Mouse (Mus musculus): Measurements from ENCODE around the gene Prr22. TPM values are rescaled to one million over a fixed set of nuclear protein-coding genes. Genes with fewer than 3 reads are reported as not detected.

Prr22 gene
- 1.9 and 2.3 TPM in 2 replicates for polyA plus RNA-seq (2012; rRNA removed)

DNA sequence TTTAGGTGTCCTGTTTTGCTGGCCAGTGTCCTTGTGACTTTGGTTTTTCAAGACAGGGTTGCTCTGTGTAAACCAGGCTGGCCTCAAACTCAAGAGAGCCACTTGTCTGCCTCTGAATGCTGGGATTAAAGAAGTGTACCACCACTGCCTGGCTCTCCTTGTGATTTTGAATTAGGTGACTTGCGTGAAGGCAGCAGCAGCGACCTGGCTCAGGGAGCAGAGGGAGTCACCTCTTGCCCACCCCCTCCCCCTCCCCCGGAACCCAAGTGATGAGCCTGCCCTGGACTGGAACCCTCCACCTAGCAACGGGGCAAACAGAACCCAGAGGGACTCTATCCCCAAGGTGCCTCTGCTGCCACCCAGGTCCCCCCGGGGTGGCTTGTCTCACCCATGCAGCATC, at the start of gene Prr22:
Prr22 (plus strand) TSS at position 301 of the 400 bp plus-strand sequence.
- TF ChIP-seq POLR2A (IDR thresholded peaks at IDR 0.05; ENCODE audit: low read depth, low read length) (no peak), CTCF (conservative IDR thresholded peaks at IDR 0.05; ENCODE audit: insufficient read depth, insufficient read length, low read depth, low read length) (no peak)
- H3K4me1 ChIP-seq (ENCODE audit: control insufficient read depth, insufficient read depth, low read length), result no peaks in the 10 kb centered on the region; the same call in 1 of the 2 replicates
- H3K27me3 ChIP-seq (replicated peaks; ENCODE audit: control insufficient read depth, insufficient read depth, low read length), result no peaks in the 10 kb centered on the region
- WGBS, result 82% methylated on average over 5 of the region's 5 CpGs
- no peaks in the 10 kb centered on the region for H3K36me3 ChIP-seq (ENCODE audit: control insufficient read depth, insufficient read depth, low read length)
- no peak for DNase-seq
- H3K27ac ChIP-seq (ENCODE audit: insufficient read depth, low read depth, low read length), result no peak within 1 kb of the TSS
- no peak within 1 kb of the TSS for H3K4me3 ChIP-seq (ENCODE audit: insufficient read depth, low read depth, low read length)

DNA sequence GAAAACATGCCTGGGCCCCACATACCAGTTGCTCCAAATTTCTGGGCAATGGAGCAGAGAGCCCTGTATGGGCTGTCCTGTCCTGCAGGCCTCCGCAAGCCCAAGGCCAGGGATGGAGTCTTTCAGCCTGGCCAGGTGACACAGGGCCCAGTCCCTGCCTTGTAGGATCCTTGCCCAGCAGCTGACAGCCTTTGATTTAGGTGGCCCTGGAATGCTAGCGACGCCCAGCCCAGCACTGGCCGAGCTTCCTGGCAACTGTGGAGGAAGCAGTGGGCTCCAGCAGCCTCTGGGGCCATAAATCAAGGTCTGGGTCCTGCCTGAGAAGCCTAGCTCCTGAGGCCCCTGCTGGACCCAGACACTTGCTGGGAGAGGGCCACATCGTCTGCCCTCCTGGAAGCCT, 47.6 kb upstream of the Prr22 start:
- H3K36me3 ChIP-seq (ENCODE audit: control insufficient read depth, insufficient read depth, low read length), result no peaks in the 10 kb centered on the region
- 0 out of 2 replicates have a peak overlapping the region, but pooled peaks have one; percentile 25 for H3K27ac ChIP-seq (ENCODE audit: insufficient read depth, low read depth, low read length)
- DNase-seq, result peak; percentile 78
- H3K4me1 ChIP-seq (ENCODE audit: control insufficient read depth, insufficient read depth, low read length), result no peaks in the 10 kb centered on the region
- H3K4me3 ChIP-seq (ENCODE audit: insufficient read depth, low read depth, low read length), result no peak overlapping the region
- TF ChIP-seq CTCF (conservative IDR thresholded peaks at IDR 0.05; ENCODE audit: insufficient read depth, insufficient read length, low read depth, low read length), result no peak
- TF ChIP-seq POLR2A (IDR thresholded peaks at IDR 0.05; ENCODE audit: low read depth, low read length), result no peak
- no peaks in the 10 kb centered on the region for H3K27me3 ChIP-seq (replicated peaks; ENCODE audit: control insufficient read depth, insufficient read depth, low read length)
- WGBS, result 35% methylated on average over 5 of the region's 5 CpGs

DNA sequence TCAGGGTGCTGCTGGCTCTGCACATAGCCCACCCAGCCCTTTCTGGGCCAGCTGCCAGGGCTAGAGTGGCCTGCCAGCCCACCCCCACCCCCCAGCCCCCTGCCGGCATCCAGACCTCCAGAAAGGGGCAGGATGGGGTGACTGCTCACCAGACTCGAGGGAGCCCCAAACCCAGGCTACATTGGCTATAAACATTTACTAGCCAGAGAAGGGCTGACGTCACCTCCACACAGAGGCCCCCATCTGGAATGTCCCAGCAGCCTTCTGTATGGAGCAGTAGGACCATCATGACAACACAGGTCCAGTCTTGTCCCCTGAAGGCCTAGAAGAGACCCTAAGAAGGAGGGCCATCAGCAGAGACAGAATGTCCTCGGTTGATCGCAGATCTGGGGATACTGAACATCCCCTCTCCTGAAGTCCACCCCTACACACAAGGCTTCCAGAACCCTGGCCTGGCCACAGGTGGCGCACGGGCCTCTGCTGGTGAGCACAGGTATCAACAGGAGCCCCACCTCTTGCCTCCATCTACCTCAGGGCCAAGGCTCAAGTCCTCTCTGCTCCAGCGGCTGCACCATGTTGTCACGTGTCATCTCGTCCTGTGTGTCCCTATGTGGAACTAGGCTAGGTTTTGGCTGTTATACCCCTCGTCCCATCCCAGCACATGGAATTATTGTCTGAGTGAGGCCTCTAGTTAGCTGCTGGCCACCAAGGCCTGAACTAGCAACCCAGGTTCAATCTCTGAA, 46.5 kb upstream of the Prr22 start:
- TF ChIP-seq CTCF (conservative IDR thresholded peaks at IDR 0.05; ENCODE audit: insufficient read depth, insufficient read length, low read depth, low read length) (peak; percentile 27; the same call in 1 of the 2 replicates), POLR2A (IDR thresholded peaks at IDR 0.05; ENCODE audit: low read depth, low read length) (no peak)
- no peaks in the 10 kb centered on the region for H3K4me1 ChIP-seq (ENCODE audit: control insufficient read depth, insufficient read depth, low read length)
- H3K36me3 ChIP-seq (ENCODE audit: control insufficient read depth, insufficient read depth, low read length), result no peaks in the 10 kb centered on the region
- 74% methylated on average over 11 of the region's 11 CpGs for WGBS
- H3K4me3 ChIP-seq (ENCODE audit: insufficient read depth, low read depth, low read length), result no peak overlapping the region
- DNase-seq, result peak; percentile 12
- no peak overlapping the region for H3K27ac ChIP-seq (ENCODE audit: insufficient read depth, low read depth, low read length)
- no peaks in the 10 kb centered on the region for H3K27me3 ChIP-seq (replicated peaks; ENCODE audit: control insufficient read depth, insufficient read depth, low read length)

DNA sequence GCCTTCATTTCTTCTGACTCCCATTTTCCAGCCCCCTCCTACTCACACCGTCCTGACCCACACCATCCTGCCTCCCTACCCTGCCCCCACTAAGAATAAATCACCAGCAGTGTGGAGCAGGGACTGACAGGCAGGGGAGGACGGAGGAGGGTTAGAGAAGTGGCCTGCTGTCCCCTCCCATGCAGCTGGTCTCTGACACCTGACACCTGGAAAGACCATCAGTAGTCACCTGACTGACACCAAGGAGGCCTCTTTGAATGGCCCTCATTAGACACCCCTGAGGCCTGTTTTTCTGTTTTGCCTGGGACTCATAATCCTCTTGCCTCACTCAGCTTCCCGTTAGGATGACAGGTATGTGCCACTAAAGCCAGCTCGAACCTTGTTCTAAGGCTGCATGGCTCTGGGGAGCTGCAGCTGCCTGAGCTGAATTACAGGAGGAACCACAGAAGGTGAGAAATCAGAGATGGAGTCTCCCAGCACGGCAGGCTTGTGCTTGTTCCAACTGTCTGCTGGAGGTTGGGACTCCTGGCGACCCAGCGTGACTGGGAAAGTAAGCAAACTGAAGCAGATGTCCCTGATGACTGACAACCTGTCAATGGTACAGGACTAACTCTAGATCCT, 42.9 kb upstream of the Prr22 start:
- TF ChIP-seq CTCF (conservative IDR thresholded peaks at IDR 0.05; ENCODE audit: insufficient read depth, insufficient read length, low read depth, low read length) (no peak), POLR2A (IDR thresholded peaks at IDR 0.05; ENCODE audit: low read depth, low read length) (no peak)
- Histone ChIP-seq H3K27ac (ENCODE audit: insufficient read depth, low read depth, low read length) (no peak overlapping the region), H3K27me3 (replicated peaks; ENCODE audit: control insufficient read depth, insufficient read depth, low read length) (no peaks in the 10 kb centered on the region), H3K4me3 (ENCODE audit: insufficient read depth, low read depth, low read length) (no peak overlapping the region), H3K4me1 (ENCODE audit: control insufficient read depth, insufficient read depth, low read length) (no peaks in the 10 kb centered on the region), H3K36me3 (ENCODE audit: control insufficient read depth, insufficient read depth, low read length) (no peaks in the 10 kb centered on the region)
- WGBS, result 33% methylated on average over 7 of the region's 7 CpGs
- DNase-seq, result no peak

DNA sequence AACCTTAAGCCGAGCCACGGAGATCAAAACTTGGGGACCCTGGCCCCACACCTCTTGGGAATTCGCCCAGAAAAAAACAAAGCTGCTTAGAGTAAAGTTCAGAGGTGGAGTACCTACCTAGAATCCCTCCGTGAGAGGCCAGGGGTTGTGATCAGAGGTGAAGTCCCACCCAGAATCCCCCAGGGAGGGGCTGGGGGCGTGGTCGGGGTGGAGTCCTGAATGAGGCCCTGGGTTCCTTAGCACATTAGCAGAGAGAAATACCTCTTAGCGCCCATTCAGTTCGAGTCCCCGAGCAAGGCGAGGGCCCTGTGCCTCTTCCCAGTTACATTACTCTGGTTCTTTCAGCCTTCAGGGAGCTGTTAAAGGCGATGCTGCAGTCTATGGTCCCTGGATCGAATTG, 42.4 kb upstream of the Prr22 start:
- no peaks in the 10 kb centered on the region for H3K27me3 ChIP-seq (replicated peaks; ENCODE audit: control insufficient read depth, insufficient read depth, low read length)
- TF ChIP-seq CTCF (conservative IDR thresholded peaks at IDR 0.05; ENCODE audit: insufficient read depth, insufficient read length, low read depth, low read length) (no peak), POLR2A (IDR thresholded peaks at IDR 0.05; ENCODE audit: low read depth, low read length) (no peak)
- no peak overlapping the region for H3K4me3 ChIP-seq (ENCODE audit: insufficient read depth, low read depth, low read length)
- no peaks in the 10 kb centered on the region for H3K4me1 ChIP-seq (ENCODE audit: control insufficient read depth, insufficient read depth, low read length)
- WGBS, result 24% methylated on average over 12 of the region's 12 CpGs
- H3K36me3 ChIP-seq (ENCODE audit: control insufficient read depth, insufficient read depth, low read length), result no peaks in the 10 kb centered on the region
- no peak overlapping the region for H3K27ac ChIP-seq (ENCODE audit: insufficient read depth, low read depth, low read length)
- no peak for DNase-seq

DNA sequence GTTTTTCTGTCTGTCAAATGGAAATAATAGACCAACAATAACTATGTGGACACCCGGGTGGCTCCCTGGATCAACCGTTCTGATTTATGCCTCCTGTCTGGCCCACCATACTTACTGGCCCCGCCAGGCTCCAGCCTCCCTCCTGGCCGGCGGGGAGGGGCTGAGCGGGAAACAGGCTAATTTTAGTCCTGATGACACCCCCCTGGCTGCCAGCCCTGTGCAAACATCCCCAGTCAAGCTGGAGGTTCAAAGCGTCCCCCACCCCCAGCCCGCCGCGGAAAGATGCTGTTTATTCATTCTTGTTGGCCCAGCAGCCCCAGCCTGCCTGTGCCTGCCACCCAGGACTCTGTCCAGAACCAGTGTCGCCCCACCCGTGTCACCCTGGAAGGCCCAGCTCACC, 41.9 kb upstream of the Prr22 start:
- Histone ChIP-seq H3K27me3 (replicated peaks; ENCODE audit: control insufficient read depth, insufficient read depth, low read length) (no peaks in the 10 kb centered on the region), H3K4me1 (ENCODE audit: control insufficient read depth, insufficient read depth, low read length) (no peaks in the 10 kb centered on the region), H3K27ac (ENCODE audit: insufficient read depth, low read depth, low read length) (no peak overlapping the region), H3K36me3 (ENCODE audit: control insufficient read depth, insufficient read depth, low read length) (no peaks in the 10 kb centered on the region), H3K4me3 (ENCODE audit: insufficient read depth, low read depth, low read length) (no peak overlapping the region)
- DNase-seq, result peak; percentile 39
- TF ChIP-seq POLR2A (IDR thresholded peaks at IDR 0.05; ENCODE audit: low read depth, low read length), result no peak
- TF ChIP-seq CTCF (conservative IDR thresholded peaks at IDR 0.05; ENCODE audit: insufficient read depth, insufficient read length, low read depth, low read length), result no peak
- WGBS, result 14% methylated on average over 12 of the region's 12 CpGs

DNA sequence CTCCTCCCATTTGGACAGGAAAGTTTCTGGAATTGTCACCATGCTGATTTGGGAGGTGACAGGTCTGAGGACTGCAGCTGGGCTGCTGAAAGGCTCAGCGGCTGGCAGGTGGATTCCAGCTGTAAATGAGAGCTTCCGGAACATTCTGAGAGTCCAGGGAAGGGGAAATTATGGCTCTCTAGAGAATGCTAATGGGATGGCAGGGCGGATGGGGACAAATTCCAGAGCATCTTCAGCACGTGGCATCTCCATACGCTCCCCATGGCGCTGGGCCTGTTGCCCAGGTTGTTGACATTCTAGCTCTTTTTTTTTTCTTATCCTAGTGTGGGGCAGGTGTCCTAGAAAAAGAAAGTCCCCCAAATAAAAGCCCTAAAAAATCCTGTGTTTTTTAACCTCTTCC, 40.9 kb upstream of the Prr22 start:
- H3K27ac ChIP-seq (ENCODE audit: insufficient read depth, low read depth, low read length), result no peak overlapping the region
- TF ChIP-seq CTCF (conservative IDR thresholded peaks at IDR 0.05; ENCODE audit: insufficient read depth, insufficient read length, low read depth, low read length), result no peak
- no peak for TF ChIP-seq POLR2A (IDR thresholded peaks at IDR 0.05; ENCODE audit: low read depth, low read length)
- no peak overlapping the region for H3K4me3 ChIP-seq (ENCODE audit: insufficient read depth, low read depth, low read length)
- H3K36me3 ChIP-seq (ENCODE audit: control insufficient read depth, insufficient read depth, low read length), result no peaks in the 10 kb centered on the region
- 34% methylated on average over 6 of the region's 6 CpGs for WGBS
- peak; percentile 49 for DNase-seq
- no peaks in the 10 kb centered on the region for H3K27me3 ChIP-seq (replicated peaks; ENCODE audit: control insufficient read depth, insufficient read depth, low read length)
- H3K4me1 ChIP-seq (ENCODE audit: control insufficient read depth, insufficient read depth, low read length), result no peaks in the 10 kb centered on the region

Measured in kidney, adult 2 months (tissue).